Mouse (Mus musculus) urinary bladder, postnatal 25 days (tissue): Measurements from ENCODE around the gene Trabd.

ENCODE experiments used
- DNase-seq: peaks from one replicate; pipeline ENCODE4 v3.0.0; 2022; ENCODE audit warnings: low spot score

Gene Trabd

DNA sequence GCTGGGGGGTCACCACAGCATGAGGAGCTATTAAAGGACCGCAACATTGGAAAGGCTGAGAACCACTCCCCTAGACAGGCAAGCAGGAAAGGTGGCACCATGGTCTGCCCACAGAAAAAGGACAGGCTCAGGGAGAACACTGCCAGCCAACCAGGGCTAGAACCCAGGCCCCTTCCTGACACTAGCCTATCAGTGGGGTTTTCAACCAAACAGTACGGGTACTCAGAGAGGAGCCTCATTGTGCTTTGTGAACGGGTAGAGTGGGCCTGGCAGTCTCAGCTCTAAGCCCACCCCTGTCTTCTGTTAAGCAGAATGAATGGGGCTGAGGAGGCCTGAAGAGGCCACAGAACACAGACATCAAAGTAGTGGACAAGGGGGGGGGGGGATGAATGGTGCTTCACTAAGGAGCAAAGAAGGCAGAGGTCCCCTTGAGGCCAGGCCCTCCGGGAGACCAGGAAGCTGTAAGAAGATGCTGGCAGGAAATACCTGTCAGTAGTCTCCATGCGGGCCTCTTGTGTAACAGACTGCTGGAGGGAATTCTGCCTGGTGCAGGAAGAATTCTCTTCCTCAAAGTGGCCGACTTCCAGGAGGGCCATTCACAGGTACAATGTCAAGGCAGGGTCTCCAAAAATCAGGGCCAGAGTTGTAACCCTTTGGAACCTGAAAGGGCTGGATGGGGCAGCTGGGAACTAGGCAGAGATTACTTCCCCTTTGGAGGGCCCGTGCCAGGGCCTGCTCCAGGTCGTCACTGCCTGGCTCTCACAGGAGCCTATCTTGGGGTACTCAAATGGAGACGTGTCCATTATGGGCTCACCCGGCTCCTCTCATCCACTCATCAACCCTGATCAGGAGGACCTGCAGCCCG, at the start of gene Trabd:
Trabd (plus strand) TSS at position 512 of the 865 bp plus-strand sequence.
- no peak for DNase-seq

DNA sequence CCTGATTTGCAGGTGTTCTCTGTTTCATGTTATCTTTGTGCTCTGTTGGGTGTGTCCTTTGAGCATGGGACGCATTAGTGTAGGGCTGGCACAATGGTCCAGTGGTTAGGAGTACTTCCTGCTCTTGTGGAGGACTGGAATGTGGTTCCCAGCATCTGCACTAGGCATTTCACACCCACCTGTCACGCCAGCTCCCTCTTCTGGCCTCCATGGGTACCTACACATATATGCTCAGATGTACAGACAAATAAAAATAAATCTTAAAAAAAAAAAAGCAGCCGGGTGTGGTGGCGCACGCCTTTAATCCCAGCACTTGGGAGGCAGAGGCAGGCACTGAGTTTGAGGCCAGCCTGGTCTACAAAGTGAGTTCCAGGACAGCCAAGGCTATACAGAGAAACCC, 30.5 kb upstream of the Trabd start:
- no peak for DNase-seq

DNA sequence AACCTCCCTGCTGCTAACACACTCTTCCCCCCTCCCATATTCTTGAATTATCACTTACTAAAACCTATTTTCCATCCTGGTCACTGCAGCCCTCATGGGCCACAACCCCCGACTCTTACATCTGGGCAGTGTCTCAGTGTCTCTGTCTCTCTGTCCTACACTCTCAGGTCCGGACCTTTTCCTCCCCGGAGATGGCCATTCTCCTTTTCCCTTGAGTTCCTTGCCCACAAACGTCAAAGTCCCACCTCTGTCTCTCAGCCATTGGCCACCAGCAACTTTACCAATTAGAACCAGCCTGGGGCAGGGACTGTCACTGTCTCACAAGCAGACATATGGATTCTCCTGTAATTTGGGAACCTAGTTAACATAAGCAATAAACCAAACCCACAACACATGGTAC, 28.6 kb upstream of the Trabd start:
- DNase-seq = no peak

DNA sequence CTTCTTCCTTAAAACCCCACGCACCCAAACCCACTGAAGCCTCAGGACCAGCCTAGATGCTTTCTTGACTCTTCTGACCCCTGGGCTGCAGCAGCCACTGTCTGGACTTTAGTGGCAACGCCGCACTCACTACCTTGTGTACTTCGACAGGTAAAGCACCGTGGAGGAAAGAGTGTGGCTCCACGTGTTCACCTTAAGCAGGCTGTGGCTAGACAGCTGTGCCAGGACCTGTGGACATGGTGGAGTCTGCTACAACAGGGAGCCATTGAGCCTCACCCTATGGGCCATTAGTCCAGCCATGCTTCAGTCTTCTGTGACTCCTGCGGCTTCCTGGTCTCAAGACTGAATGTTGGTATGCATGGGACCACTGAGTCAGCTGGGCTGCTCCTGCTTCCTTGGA, 20.3 kb upstream of the Trabd start:
- DNase-seq = no peak

DNA sequence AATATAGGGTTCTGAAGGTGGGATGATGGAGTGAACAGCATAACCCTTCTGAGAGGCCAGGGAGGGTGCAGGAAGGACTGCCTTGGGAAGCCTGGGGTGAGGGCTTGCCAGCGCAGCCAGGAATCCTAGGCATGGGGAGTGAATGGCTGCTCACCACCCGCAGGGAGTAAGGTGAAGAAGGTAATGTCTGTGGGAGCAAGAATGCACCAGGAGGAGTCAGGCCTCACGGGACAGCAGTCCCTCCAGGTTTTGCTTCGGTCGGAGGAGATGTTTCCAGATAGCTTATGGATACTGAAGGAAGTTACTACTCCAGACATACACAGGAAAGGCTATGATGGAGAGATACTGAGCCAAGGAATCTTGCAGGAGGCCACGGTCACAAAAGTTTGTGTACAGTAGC, 16.2 kb upstream of the Trabd start:
- DNase-seq = no peak

DNA sequence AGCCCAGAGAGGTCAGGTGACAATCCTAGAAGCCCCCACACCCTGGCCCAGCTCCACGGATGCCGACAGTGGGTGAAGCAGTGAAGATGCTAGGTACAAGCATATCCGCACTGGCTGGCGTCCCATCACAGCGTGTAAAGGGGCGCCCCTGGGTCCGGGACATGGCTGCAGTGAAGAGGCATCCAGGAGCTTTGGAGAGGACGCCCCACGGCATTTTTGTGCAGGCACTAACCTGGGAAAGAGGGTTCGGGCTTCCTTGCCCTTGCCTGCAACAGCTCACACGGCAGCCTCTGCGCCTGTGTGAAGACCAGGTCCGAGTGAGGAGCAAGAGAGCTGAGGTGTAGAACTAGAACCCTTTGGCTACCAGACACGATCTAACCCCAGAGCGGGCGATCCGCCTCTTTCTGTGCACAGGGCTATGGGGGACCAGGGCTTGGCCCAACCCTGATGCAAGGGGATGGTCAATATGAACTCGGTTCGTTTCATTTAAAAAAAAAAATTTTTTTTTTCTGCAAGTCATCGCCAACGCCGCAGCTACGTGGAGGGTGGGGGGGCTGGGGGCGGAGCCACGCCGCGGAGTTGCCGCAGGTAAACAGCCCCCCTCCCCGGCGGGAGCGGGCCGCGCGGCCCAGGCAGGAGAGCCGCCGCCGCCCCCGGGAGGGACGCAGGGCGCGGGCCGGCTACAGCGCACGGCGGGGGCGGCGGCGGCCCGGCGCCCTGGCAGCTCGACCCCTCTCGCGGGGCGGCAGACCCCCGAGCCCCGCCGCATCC, 15.6 kb upstream of the Trabd start, which contains the start of gene Panx2:
Panx2 (plus strand) TSS at position 574 of the 771 bp plus-strand sequence.
- no peak for DNase-seq

DNA sequence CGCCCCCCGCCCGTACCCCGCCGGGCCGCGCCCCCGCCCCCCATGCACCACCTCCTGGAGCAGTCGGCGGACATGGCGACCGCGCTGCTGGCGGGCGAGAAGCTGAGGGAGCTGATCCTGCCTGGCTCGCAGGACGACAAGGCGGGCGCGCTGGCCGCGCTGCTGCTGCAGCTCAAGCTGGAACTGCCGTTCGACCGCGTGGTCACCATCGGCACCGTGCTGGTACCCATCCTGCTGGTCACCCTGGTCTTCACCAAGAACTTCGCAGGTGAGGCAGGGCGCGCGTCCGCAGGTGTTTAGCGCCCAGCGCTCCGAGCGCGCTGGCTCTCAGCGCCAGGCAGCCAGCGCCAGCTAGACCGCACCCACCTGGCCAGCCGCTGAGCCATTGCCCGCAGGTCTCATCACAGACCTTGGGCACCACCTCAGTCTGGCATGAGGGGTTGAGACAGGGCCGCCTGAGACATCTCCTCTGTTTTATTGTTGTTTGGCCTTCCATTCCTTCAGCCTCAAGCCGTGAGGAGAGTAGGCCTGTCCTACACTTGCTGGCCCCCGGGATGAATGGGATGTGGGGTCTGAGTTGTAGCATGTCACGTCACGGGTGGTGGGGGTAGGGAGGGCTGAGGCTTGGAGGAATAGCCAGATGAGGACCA, 14.8 kb upstream of the Trabd start:
- DNase-seq = no peak

DNA sequence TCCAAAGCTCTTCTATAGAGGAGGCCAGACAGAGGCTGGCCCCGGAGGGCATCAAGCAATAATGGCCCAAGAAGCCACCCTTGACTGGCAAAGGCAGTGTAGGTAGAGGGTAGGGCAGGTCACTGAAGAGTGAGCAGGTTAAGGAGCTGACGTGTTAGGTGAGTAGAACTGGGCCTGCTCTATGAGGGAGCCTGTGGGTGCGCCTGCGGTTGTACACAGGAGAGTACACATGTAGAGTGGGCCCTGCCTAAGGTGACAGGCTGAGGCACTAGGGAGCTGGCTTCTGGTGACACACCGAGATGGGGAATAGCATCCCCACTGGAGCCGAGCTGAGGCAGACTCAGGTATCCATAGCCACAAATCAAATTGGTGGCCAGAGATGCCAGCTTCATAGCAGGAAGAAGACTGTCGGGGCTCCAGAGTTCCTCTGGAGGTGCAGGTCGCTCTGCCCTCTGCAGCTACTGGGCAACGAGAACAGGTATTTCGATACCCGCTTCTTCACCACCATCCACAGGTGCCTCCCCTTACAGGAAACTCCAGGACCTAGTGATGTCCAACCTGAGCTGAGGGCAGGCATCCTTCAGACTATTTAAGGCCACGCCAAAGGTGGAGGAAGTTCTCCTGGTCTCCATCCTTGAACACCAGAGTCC, 14.0 kb upstream of the Trabd start:
- DNase-seq = no peak

DNA sequence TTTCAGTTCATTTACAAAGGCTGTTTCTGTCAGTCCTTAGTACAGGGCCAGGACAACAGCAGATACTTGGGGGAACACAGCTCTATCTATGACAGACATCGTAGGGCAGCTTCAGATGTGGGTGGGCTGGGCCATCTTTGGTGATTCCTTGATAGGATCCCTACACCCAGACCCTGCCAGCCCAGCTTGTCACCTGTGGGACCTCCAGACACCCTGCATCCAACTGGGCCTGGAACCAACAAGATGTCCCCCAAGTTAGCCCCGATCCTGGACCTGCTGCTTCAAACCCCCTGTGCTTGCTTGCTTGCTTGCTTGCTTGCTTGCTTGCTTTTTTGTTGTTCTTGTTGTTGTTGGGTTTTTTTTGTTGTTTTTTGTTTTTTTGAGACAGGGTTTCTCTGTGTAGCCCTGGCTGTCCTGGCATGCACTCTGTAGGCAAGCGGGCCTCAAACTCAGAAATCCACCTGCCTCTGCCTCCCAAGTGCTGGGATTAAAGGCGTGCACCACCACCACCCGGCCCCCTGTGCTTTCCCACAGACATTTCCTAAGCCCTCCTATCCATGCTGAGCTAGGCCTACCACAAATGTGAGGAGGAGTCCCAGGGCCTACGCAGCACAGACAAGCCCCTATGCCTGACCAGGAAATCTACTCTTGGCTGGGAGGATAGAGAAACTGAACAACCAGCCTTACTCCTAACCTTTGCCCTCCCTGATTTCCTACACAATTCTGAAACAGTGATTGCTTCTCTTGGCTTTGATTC, 13.0 kb upstream of the Trabd start:
- no peak for DNase-seq

DNA sequence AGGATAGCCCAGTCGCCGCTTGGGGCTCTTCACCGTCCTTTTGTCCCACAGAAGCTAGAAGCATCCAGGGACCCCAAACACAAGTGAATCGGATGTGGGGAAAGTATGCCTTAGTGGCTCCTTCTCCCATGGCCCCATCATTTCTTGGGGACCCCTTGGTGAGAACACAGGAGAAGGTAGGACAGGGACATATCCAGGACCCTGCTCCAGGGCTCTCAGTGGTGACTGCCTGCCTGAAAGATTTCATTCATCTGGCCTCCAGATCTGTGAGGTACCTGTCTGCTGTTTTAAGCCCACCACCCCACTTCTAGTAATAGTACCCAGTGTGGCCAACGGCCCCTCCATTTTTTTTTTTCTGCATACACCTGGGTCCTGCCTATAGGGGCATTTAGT, 12.4 kb upstream of the Trabd start:
- no peak for DNase-seq

DNA sequence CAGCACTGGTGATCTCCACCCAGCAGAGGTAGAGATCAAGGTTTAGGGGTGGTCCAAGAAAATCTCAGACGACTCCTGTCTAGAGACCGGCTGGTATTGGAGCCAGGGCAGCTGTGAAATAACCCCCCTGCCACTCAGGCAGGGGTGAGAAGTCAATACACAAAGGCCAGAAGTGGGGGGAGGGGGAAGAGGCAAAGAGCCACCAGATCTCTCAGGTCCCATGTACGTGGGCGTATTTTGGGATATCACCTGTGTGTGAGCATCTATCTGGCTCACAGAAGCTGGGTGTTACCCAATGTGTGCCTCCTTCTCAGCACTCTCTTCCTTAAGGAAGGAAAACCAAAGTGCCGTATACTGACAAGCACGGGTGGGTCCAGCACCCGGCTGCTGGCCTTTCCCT, 11.9 kb upstream of the Trabd start:
- no peak for DNase-seq

DNA sequence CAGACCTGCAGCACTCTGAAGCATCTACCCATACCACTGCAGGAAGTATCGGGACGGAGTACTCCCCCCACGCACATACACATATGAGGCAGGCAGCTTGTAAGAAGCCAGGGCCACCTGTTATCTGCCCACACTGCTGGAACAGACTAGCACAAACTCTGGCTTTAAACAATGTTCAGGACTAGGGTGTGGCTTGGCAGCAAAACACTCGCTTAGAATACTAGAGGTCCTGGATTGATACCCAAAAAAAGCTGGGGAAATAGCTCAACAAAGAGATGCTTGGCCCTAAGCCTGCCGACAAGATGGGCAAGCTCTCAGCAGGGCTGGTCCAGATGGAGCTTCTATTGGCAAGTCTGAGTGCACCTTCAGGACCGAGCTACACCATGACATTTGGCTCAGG, 11.4 kb upstream of the Trabd start:
- DNase-seq = no peak

DNA sequence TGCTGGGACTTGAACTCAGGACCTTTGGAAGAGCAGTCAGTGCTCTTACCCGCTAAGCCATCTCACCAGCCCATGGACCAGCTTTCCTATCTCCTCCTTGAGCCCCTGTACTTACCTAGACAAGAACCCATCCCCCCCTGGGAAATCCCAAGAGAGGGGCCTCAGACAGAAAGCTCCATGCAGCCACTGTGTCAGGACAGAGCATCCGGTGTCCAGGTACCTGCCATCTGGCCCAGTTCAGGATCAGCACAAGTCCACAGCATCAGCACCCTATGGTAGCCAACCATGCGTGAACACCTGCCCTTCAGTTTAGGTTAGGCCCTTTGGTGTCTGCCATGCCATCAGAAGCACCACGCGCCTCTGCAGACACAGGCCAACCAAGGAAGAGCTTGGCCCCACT, 10.0 kb upstream of the Trabd start:
- DNase-seq = no peak

DNA sequence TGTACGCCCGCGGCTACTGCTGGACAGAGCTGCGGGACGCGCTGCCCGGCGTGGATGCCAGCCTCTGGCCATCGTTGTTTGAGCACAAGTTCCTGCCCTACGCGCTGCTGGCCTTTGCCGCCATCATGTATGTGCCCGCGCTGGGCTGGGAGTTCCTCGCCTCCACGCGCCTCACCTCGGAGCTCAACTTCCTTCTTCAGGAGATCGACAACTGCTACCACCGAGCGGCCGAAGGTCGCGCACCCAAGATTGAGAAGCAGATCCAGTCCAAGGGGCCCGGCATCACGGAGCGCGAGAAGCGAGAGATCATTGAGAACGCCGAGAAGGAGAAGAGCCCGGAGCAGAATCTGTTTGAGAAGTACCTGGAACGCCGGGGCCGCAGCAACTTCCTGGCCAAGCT, 7.3 kb upstream of the Trabd start:
- no peak for DNase-seq

DNA sequence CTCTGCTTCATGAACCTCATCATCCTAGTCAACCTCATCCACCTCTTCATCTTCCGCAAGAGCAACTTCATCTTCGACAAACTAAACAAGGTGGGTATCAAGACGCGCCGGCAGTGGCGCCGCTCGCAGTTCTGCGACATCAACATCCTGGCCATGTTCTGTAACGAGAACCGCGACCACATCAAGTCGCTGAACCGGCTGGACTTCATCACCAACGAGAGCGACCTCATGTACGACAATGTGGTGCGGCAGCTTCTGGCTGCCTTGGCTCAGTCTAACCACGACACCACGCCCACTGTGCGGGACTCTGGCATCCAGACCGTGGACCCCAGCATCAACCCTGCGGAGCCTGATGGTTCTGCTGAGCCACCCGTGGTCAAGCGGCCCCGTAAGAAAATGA, 6.7 kb upstream of the Trabd start:
- DNase-seq = no peak

DNA sequence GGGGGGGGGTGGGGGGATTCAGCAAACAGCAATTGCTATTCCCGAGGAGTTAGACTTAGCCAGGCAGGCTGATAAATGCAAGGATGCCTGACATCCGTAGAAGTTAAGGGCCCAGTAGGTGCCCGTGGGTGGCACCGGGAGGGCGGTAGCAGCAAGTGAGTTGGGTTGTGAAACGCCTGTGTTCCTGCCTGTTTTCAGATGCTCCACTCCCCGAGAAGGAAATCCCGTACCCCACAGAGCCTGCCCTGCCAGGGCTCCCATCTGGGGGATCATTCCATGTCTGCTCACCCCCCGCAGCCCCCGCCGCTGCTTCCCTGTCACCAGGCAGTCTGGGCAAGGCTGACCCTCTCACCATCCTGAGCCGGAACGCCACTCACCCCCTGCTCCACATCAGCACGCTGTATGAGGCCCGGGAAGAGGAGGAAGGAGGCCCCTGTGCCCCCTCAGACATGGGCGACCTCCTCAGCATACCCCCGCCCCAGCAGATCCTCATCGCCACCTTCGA, 5.5 kb upstream of the Trabd start:
- DNase-seq = no peak

DNA sequence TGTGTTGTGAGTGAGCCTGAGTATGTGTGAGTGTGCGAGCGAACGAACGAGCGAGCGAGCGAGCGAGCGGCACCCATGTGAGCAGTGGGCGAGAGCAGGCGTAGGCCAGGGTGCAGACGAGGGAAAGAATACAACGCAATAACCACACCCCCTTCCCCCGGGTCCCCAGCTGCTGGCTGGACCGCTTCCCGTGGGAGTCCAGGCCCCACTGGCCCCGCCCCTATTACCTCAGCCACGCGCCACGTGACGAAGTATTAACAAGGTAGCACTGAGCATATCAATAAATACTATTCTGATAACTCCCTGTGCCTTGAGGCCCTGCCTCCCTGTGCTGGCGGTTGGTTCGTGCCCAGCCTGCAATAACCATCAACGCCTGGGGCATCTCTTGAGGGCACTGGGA, 4.3 kb upstream of the Trabd start:
- no peak for DNase-seq

DNA sequence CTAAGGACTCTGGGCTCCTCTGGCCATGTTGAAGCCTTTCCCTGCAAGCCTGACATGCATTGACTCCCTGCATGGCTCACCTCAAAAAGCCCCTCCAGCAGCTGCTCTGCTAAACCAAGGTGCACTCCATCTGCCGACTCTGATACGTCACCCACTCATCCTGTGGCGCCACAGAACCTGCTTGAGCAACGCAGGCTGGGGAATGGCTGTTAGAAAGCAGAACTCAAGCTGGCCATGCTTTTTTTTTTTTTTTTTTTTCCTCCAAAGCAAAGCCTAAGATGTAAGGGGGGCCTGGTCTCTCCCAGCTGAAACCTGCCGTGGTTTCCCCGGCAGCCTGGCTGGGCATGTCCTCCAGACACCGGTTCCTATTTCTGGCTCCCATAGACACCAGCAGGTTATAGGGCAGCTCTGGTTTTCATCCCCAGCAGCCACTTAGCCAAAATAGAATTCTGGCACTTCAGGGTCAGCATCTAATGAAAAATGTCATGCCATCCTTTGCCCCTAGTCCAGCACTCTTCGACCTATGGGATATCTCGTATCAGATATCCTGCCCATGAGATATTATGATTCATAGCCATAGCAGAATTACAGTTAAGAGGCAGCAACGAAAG, 826 bp upstream of the Trabd start:
- no peak for DNase-seq

DNA sequence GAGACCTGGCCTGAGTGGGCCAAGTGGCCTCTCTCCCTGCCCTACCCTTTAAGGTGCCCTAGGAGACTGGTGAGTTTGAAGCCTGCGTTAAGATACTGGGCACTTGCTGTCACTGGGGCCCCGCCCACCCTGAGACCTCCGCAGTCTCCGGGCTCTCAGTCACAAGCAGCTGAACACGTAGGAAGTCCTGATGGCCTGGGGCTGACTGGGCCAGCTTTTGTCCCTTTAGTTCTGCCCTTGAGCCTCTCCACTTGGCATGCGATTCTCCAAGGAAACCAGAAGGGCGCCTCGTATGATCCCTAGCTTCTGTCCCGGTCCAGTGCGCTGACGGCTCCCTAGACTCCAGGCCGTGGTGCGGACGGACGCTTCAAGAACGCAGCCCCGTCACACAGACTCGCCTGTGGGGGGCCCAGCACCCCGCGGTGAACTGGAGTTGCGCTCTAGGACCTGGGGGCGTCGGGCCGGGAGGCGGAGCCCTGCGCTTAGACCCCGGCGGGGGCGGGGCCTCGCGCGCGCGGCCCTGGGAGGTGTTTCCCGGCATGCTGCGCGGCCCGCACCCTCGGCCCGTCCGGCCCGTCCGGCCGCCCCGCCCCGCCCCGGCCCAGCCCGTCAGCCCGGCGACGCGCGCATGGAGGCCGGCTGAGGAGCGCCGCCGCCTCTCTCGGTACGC, 689 bp downstream of the Trabd start:
- peak; percentile 78 for DNase-seq

DNA sequence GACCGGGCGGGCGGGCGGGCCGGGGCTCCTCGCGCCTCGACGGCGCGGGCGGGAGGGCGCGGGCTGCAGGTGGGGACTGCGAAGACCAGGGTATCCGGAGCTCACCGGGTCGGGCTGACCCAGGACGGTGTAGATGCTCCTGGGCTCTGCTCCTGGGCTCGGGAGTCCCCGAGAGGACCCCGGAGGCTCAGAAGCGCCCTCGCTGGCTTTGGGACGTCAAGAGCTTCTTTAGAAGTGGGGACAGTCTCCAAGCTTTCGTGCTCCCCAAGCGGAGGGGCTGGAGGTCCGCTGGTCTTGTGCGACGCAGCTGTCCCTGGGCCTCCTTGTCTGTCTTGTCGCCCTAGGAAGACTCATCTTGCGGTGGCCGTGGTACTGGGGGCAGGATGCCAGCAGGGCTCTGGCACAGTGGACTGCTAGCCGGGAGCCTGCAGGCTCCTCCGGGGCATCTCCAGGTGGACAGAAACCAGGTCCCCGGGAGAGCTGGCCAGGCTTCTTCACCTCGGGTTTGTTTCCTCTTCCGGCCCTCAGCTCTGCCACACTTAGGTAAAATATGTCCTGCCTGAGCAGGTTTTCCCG, 1.3 kb downstream of the Trabd start:
- peak; percentile 46 for DNase-seq
